Mouse (Mus musculus) liver, adult 2 months (tissue): ENCODE measurements around the gene 4930453N24Rik.

Source experiments
- CTCF ChIP-seq: fragments of 200-500 bp; IDR thresholded peaks from 2 replicates; pipeline ENCODE4 v1.5.1; 2011; ENCODE audit warnings: low read depth, low read length, control low read depth
- POLR2A ChIP-seq: fragments of 200-500 bp; IDR thresholded peaks from 2 replicates; pipeline ENCODE4 v1.6.1; 2011; ENCODE audit warnings: low read length, control low read depth; ENCODE audit not compliant: insufficient read depth; ENCODE audit errors: extremely low read depth

- TF ChIP-seq CTCF (no peak), POLR2A (no peak)
Observed at GRCm38 (mm10) chr16:64757666-64758400, 13.1 kb downstream of the 4930453N24Rik start.
